Mouse (Mus musculus) liver, postnatal 0 days (tissue): ENCODE data around the gene Amacr. TPM values are rescaled to one million over a fixed set of nuclear protein-coding genes. Genes with fewer than 3 reads are reported as not detected.

Experiments used
- ATAC-seq: fragments of 200-750 bp; cut with Nextera tagmentation; 2 replicates; pipeline ENCODE4 v1.8.0; 2017; ENCODE audit warnings: mild to moderate bottlenecking, moderate library complexity
- DNase-seq: peaks from one replicate; pipeline ENCODE4 v3.0.0-alpha.2; 2016
- H3K27ac ChIP-seq: fragments of 300-500 bp; sonication (generic); 2 replicates; pipeline ENCODE4 v1.5.1; 2014; ENCODE audit warnings: antibody characterized with exemption, moderate library complexity, mild to moderate bottlenecking, low read depth
- H3K27me3 ChIP-seq: fragments of 300-500 bp; sonication (generic); 2 replicates; pipeline ENCODE4 v1.6.1; 2014; ENCODE audit warnings: low read length, control low read depth, mixed read lengths; ENCODE audit not compliant: insufficient read depth
- H3K36me3 ChIP-seq: fragments of 300-500 bp; sonication (generic); replicated peaks from 2 replicates; pipeline ENCODE4 v1.6.1; 2014; ENCODE audit warnings: mild to moderate bottlenecking, control low read depth, low read length, moderate library complexity, mixed read lengths; ENCODE audit not compliant: insufficient read depth
- H3K4me1 ChIP-seq: fragments of 300-500 bp; sonication (generic); 2 replicates; pipeline ENCODE4 v1.6.1; 2014; ENCODE audit warnings: antibody characterized with exemption, mild to moderate bottlenecking, control low read depth; ENCODE audit not compliant: insufficient read depth
- H3K4me2 ChIP-seq: fragments of 300-500 bp; sonication (generic); 2 replicates; pipeline ENCODE4 v1.6.1; 2014; ENCODE audit warnings: low read depth, mild to moderate bottlenecking, low read length, moderate library complexity, mixed read lengths
- H3K4me3 ChIP-seq: fragments of 300-500 bp; sonication (generic); 2 replicates; pipeline ENCODE4 v1.5.1; 2014; ENCODE audit warnings: low read depth, low read length
- H3K9ac ChIP-seq: fragments of 300-500 bp; sonication (generic); replicated peaks from 2 replicates; pipeline ENCODE4 v1.6.1; 2014; ENCODE audit warnings: mild to moderate bottlenecking, moderate library complexity
- H3K9me3 ChIP-seq: fragments of 300-500 bp; sonication (generic); 2 replicates; pipeline ENCODE4 v1.6.1; 2016; ENCODE audit warnings: mild to moderate bottlenecking, control low read depth, low read length, mixed read lengths
- CTCF ChIP-seq: sonication (generic); IDR thresholded peaks from 2 replicates; pipeline ENCODE4 v1.5.1; 2016; ENCODE audit warnings: antibody characterized with exemption, low read depth
- EP300 ChIP-seq: IDR thresholded peaks from 2 replicates; pipeline ENCODE4 v1.6.1; 2016; ENCODE audit warnings: antibody characterized with exemption, low read depth, mild to moderate bottlenecking
- WGBS: fragments of 180-500 bp; shearing (Covaris S2); extraction: QIAGEN DNeasy Blood & Tissue Kit; methylation state at CpG from one replicate; pipeline ENCODE4 v1.1.7; 2014; ENCODE audit not compliant: insufficient replicate concordance; 5-methylcytosine and 5-hydroxymethylcytosine counted together
- polyA plus RNA-seq: library from polyadenylated mRNA; unstranded; fragments of >200 nt; fragmentation: Nextera tagmentation; extraction: Ambion mirVana; gene quantifications from 2 replicates; pipeline ENCODE4 v1.2.1, GENCODE M21; 2015

The Amacr gene
- polyA plus RNA-seq, 1 experiment from 2014 or later: 114 TPM

DNA sequence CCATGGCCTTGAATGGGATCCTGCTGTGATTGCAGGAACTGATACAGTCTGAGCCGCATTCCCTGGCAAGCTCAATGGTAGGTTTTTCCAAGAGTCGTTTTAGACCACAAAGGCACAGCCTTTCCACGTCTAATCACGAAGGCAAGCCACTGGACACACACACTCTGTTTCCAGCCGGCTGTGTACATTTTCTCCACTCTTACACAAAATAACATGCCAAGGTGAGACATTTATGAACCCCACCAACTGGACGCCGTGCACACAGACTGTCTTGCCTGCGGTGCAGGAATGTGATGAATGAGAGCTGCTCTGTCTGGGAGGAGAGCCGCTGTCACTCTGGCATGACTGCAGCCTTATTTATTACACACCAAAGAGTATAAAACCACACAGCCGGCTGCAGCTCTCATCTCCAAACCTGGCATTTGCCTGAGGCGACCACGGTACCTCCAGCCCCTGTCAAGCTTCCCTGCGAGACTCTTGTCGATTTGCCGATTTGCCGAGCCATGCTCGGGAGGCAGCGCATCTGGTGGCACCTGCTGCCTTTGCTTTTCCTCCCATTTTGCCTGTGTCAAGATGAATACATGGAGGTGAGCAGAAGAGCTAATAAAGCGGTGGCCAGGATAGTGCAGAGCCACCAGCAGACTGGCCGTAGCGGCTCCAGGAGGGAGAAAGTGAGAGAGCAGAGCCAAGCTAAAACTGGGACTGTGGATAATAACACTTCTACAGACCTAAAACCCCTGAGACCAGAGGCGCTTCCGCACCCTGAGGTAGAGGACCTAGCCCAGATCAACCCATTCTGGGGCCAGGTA is 29.4 kb upstream of the Amacr start, which contains the start of gene C1qtnf3:
Gene C1qtnf3, plus strand, starts transcription at position 382 of the 809 bp plus-strand sequence.
- no peak for ATAC-seq
- H3K36me3 ChIP-seq: no peaks in the 10 kb centered on the region
- TF ChIP-seq CTCF: no peak
- TF ChIP-seq EP300: no peak
- H3K4me2 ChIP-seq: no peak within 1 kb of the TSS
- no peak within 1 kb of the TSS for H3K4me3 ChIP-seq
- 79% methylated on average over 23 of the region's 23 CpGs for WGBS
- H3K9ac ChIP-seq: no peak within 1 kb of the TSS
- peaks cover 19% of the 10 kb centered on the region for H3K4me1 ChIP-seq
- no peak for DNase-seq
- no peaks in the 10 kb centered on the region for H3K9me3 ChIP-seq
- no peaks in the 10 kb centered on the region for H3K27me3 ChIP-seq
- H3K27ac ChIP-seq: no peak within 1 kb of the TSS

- 50% methylated on average over 4 of the region's 4 CpGs for WGBS
- TF ChIP-seq CTCF (no peak), EP300 (no peak)
- H3K9ac ChIP-seq: no peak overlapping the region
- H3K4me3 ChIP-seq: no peak overlapping the region
- no peak overlapping the region for H3K4me2 ChIP-seq
- DNase-seq (no peak), ATAC-seq (no peak)
- peaks cover 16% of the 10 kb centered on the region for H3K4me1 ChIP-seq
- H3K36me3 ChIP-seq: no peaks in the 10 kb centered on the region
- no peak overlapping the region for H3K27ac ChIP-seq
- H3K9me3 ChIP-seq: no peaks in the 10 kb centered on the region
- no peaks in the 10 kb centered on the region for H3K27me3 ChIP-seq
Measured at GRCm38 (mm10) chr15:10952760-10953305, 28.7 kb upstream of the Amacr start.

DNA sequence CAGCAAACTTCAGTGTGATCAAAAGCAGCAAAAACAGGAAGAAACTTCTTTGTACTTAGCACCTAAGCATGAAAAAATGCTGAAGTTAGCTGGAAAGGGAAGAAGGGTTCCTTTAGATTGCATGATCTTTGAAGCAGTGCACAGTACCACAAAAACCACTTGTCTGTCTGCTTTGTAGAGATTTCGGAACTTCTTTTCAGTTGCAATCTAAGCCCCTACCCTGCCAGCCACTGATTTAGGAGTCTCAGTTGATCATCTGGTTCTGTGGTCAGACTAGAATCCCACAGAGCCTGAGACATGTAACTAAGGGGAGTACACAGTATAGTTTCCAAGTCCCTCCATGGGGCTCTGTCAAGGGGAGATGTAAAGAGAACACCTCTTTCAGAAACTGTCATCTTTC is 28.1 kb upstream of the Amacr start:
- no peak for ATAC-seq
- no peak overlapping the region for H3K27ac ChIP-seq

GRCm38 (mm10) chr15:10954381-10955016 is 27.1 kb upstream of the Amacr start:
- Histone ChIP-seq H3K4me3 (no peak overlapping the region), H3K36me3 (no peaks in the 10 kb centered on the region), H3K27me3 (no peaks in the 10 kb centered on the region), H3K27ac (peak overlapping the region; percentile 80), H3K4me1 (peaks cover 19% of the 10 kb centered on the region), H3K9me3 (no peaks in the 10 kb centered on the region), H3K4me2 (peak overlapping the region; percentile 45; the same call in 1 of the 2 replicates), H3K9ac (no peak overlapping the region)
- no peak for TF ChIP-seq CTCF
- TF ChIP-seq EP300: no peak
- 58% methylated on average over 6 of the region's 6 CpGs for WGBS
- no peak for DNase-seq
- peak; percentile 35 for ATAC-seq

More for the DNA sequence above, 28.1 kb upstream of the Amacr start:
- Histone ChIP-seq H3K27me3 (no peaks in the 10 kb centered on the region), H3K9ac (no peak overlapping the region), H3K9me3 (no peaks in the 10 kb centered on the region), H3K4me3 (no peak overlapping the region), H3K4me1 (peaks cover 19% of the 10 kb centered on the region), H3K36me3 (no peaks in the 10 kb centered on the region), H3K4me2 (no peak overlapping the region)
- DNase-seq: no peak
- TF ChIP-seq EP300: no peak
- no peak for TF ChIP-seq CTCF
- WGBS: 40% methylated on average over 1 of the region's 1 CpGs

GRCm38 (mm10) chr15:10955156-10955555 is 26.4 kb upstream of the Amacr start:
- H3K4me3 ChIP-seq: no peak overlapping the region
- no peak overlapping the region for H3K9ac ChIP-seq
- 41% methylated on average over 5 of the region's 5 CpGs for WGBS
- no peaks in the 10 kb centered on the region for H3K27me3 ChIP-seq
- H3K9me3 ChIP-seq: no peaks in the 10 kb centered on the region
- DNase-seq (no peak), ATAC-seq (no peak)
- H3K4me1 ChIP-seq: peaks cover 19% of the 10 kb centered on the region
- TF ChIP-seq CTCF (no peak), EP300 (no peak)
- H3K36me3 ChIP-seq: no peaks in the 10 kb centered on the region
- peak overlapping the region; percentile 80 for H3K27ac ChIP-seq
- no peak overlapping the region for H3K4me2 ChIP-seq

DNA sequence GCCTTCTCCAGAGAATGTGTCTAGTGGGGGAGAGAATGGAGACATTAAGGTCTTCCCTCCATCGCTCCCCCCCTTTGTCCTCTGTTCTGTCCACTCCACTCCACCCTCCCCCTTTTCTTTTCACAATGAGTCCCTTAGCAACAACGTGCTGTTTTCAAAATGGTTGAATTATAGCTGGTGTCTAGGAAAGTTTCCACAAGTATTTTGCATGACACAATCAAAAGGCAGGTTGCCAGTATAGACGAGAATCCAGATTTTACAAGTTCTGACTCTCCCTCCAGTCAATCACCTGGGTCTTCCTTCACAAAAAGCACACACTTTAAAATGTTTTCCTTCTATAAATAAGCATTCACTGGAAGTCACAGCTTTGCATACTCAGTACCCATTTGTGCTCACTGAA is 24.9 kb upstream of the Amacr start:
- no peak overlapping the region for H3K9ac ChIP-seq
- no peak for DNase-seq

More for the DNA sequence above, 24.9 kb upstream of the Amacr start:
- WGBS: 64% methylated on average over 3 of the region's 3 CpGs
- Histone ChIP-seq H3K4me1 (peaks cover 19% of the 10 kb centered on the region), H3K27me3 (no peaks in the 10 kb centered on the region), H3K4me3 (no peak overlapping the region), H3K27ac (no peak overlapping the region), H3K4me2 (no peak overlapping the region), H3K9me3 (no peaks in the 10 kb centered on the region), H3K36me3 (no peaks in the 10 kb centered on the region)
- TF ChIP-seq EP300: no peak
- TF ChIP-seq CTCF: no peak
- ATAC-seq: no peak
